Mouse (Mus musculus) G1E (cell line): ENCODE measurements around the gene Otud4.

Experiments used
- CTCF ChIP-seq: IDR thresholded peaks from 2 replicates; pipeline ENCODE4 v1.5.1; 2012; ENCODE audit warnings: low read depth, low read length, inconsistent platforms, mixed read lengths
- POLR2AphosphoS5 ChIP-seq: IDR thresholded peaks from 2 replicates; pipeline ENCODE4 v1.6.1; 2012; ENCODE audit warnings: low read depth, low read length, inconsistent platforms; ENCODE audit not compliant: insufficient replicate concordance

GRCm38 (mm10) chr8:79676461-79676860, 37.0 kb downstream of the Otud4 start:
- TF ChIP-seq CTCF (no peak), POLR2AphosphoS5 (no peak)
